Mouse (Mus musculus): ENCODE results near the gene Pafah1b3. TPM values are rescaled to one million over a fixed set of nuclear protein-coding genes. Genes with fewer than 3 reads are reported as not detected.

The Pafah1b3 gene
- total RNA-seq, 2 experiments from 2014 or later, result 27.9 to 34.2 TPM

DNA sequence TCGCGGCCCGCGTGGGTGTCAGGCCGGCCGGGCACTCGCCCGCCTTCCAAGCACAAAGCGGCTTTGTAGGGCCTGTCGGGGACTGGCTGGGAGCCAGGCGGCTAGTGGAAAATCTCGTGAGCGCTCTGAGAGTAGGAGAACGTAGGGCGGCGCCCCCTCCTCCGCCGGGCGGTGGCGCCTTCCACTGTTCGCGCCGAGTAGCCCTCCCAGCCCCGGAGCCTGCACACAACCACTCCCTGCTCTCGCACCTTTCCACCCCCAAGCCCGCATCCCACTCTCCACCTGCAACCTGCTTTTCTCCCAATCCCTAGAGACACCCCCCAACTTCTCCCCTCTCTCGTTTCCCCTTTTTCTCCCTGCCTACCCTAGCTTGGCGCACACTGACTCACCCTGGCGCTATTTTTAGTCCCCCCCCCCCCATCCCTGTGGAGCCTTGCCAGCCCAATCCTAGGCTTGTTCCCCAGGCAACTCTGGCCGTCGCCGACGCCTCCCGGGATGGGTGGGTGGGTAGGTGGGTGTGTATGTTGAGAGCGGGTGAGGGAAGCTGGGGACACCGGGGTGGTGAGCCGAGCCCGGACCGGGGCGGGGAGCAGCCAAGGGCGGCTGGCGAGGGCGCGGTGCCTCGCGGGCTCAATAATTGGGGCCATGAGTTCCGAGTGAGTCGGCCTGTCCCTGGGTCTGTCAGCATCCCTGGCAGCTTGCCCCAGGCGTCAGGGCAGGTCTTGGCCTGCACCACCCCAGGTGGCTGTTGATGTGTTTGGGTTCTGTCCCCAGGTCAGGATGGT, 18.5 kb downstream of the Pafah1b3 start:
- Histone ChIP-seq H3K27ac (peak overlapping the region; percentile 98), H3K4me3 (peak overlapping the region; percentile 63)
- TF ChIP-seq CTCF (IDR thresholded peaks at IDR 0.05), result peak; percentile 35
- intact Hi-C loops (cut with DNase I), result no loop called here
- DNase-seq (ENCODE audit: extremely low spot score in 1 of 2, low spot score in 2 of 2), result peak; percentile 87 to 91

GRCm38 (mm10) chr7:25278341-25279075, 19.3 kb downstream of the Pafah1b3 start:
- Histone ChIP-seq H3K27ac (peak overlapping the region; percentile 98), H3K4me3 (peak overlapping the region; percentile 63)
- intact Hi-C loops (cut with DNase I), result loop anchor here (1.0 kb wide), 2 partner anchors 30 to 37 kb away; no protein-coding TSS in a partner anchor
- peak; percentile 66 for TF ChIP-seq CTCF (IDR thresholded peaks at IDR 0.05)
- DNase-seq (ENCODE audit: extremely low spot score in 1 of 2, low spot score in 2 of 2), result peak; percentile 79 to 84

DNA sequence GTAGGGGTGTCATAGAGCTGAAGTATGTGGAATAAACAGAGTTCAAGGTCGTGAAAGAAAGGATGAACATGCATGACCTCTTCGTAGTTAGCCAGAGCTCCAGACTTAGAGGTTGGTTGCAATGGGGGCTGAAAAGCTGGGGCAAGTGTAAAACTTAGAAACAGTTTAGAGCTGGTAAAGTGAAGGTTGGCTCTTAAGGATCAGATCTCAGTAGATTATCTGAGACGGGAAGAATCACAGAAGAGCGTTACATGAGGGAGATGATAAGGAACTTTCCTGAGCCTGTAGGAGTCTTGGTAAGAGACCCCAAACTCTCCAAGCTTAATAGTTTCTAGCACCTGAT, 19.8 kb downstream of the Pafah1b3 start:
- intact Hi-C loops (cut with DNase I), result loop anchor here (1.0 kb wide), 2 partner anchors 30 to 37 kb away; no protein-coding TSS in a partner anchor

GRCm38 (mm10) chr7:25277405-25277804, 20.4 kb downstream of the Pafah1b3 start:
- Histone ChIP-seq H3K4me3 (peak overlapping the region; percentile 63), H3K27ac (peak overlapping the region; percentile 98)
- intact Hi-C loops (cut with DNase I), result no loop called here
- TF ChIP-seq CTCF (IDR thresholded peaks at IDR 0.05), result no peak
- DNase-seq (ENCODE audit: extremely low spot score in 1 of 2, low spot score in 2 of 2), result no peak

More for the DNA sequence above, 19.8 kb downstream of the Pafah1b3 start:
- no peak for DNase-seq (ENCODE audit: extremely low spot score in 1 of 2, low spot score in 2 of 2)
- peak overlapping the region; percentile 63 for H3K4me3 ChIP-seq
- H3K27ac ChIP-seq, result peak overlapping the region; percentile 98
- no peak for TF ChIP-seq CTCF (IDR thresholded peaks at IDR 0.05)

- no peak overlapping the region; the same call in 1 of the 2 replicates for H3K27ac ChIP-seq
- no peak for DNase-seq (ENCODE audit: extremely low spot score in 1 of 2, low spot score in 2 of 2)
- no peak for TF ChIP-seq CTCF (IDR thresholded peaks at IDR 0.05)
- intact Hi-C loops (cut with DNase I), result no loop called here
- no peak overlapping the region for H3K4me3 ChIP-seq
Measured at GRCm38 (mm10) chr7:25275555-25276298, 22.1 kb downstream of the Pafah1b3 start.

- intact Hi-C loops (cut with DNase I), result no loop called here
- H3K4me3 ChIP-seq, result no peak overlapping the region
- no peak for DNase-seq (ENCODE audit: extremely low spot score in 1 of 2, low spot score in 2 of 2)
- H3K27ac ChIP-seq, result no peak overlapping the region; the same call in 1 of the 2 replicates
- no peak for TF ChIP-seq CTCF (IDR thresholded peaks at IDR 0.05)
Measured at GRCm38 (mm10) chr7:25274996-25275395, 22.8 kb downstream of the Pafah1b3 start.

GRCm38 (mm10) chr7:25274571-25274970, 23.2 kb downstream of the Pafah1b3 start:
- Histone ChIP-seq H3K27ac (peak overlapping the region; percentile 32; the same call in 1 of the 2 replicates), H3K4me3 (no peak overlapping the region)
- intact Hi-C loops (cut with DNase I), result no loop called here
- TF ChIP-seq CTCF (IDR thresholded peaks at IDR 0.05), result no peak
- DNase-seq (ENCODE audit: extremely low spot score in 1 of 2, low spot score in 2 of 2), result no peak

GRCm38 (mm10) chr7:25273259-25274241, 24.2 kb downstream of the Pafah1b3 start:
- no peak for DNase-seq (ENCODE audit: extremely low spot score in 1 of 2, low spot score in 2 of 2)
- Histone ChIP-seq H3K4me3 (no peak overlapping the region), H3K27ac (no peak overlapping the region)
- intact Hi-C loops (cut with DNase I), result no loop called here
- TF ChIP-seq CTCF (IDR thresholded peaks at IDR 0.05), result no peak

- DNase-seq (ENCODE audit: extremely low spot score in 1 of 2, low spot score in 2 of 2), result no peak
- H3K27ac ChIP-seq, result no peak overlapping the region
- no peak for TF ChIP-seq CTCF (IDR thresholded peaks at IDR 0.05)
- intact Hi-C loops (cut with DNase I), result no loop called here
- H3K4me3 ChIP-seq, result no peak overlapping the region
Measured at GRCm38 (mm10) chr7:25272445-25273258, 25.1 kb downstream of the Pafah1b3 start.
